Mouse (Mus musculus) liver, postnatal 0 days (tissue): ENCODE data around the gene Trp53rkb.

Experiments used
- CTCF ChIP-seq: sonication (generic); IDR thresholded peaks from 2 replicates; pipeline ENCODE4 v1.5.1; 2016; ENCODE audit warnings: antibody characterized with exemption, low read depth
- EP300 ChIP-seq: IDR thresholded peaks from 2 replicates; pipeline ENCODE4 v1.6.1; 2016; ENCODE audit warnings: antibody characterized with exemption, low read depth, mild to moderate bottlenecking

DNA sequence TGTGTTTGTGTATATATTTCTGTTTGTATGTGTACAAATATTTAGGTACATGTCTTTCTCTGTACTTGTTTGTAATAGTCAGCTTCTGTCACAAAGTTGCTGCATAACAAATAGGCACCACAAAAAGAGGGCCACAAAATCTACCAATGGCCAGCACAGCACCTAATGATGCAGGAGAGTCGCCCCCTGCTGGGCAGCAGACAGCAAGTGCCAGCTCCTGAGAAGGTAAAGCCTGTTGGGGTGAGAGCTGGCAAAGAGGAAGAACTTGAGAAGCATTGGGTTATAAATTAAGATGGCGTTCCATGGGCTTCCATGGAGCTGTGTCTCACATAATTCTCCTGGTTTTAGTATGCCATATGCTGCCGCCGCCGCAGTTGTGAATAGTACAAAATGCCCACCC, 593 bp upstream of the Trp53rkb start:
- TF ChIP-seq CTCF (peak; percentile 65), EP300 (no peak)
